Mouse (Mus musculus) embryo, embryonic 11.5 days (tissue): Measurements from ENCODE around the gene Slc44a5.

Source experiments
- DNase-seq: peaks from one replicate; pipeline ENCODE4 v3.0.0-alpha.2; 2012; ENCODE audit warnings: low read depth, low spot score

Gene Slc44a5

DNA sequence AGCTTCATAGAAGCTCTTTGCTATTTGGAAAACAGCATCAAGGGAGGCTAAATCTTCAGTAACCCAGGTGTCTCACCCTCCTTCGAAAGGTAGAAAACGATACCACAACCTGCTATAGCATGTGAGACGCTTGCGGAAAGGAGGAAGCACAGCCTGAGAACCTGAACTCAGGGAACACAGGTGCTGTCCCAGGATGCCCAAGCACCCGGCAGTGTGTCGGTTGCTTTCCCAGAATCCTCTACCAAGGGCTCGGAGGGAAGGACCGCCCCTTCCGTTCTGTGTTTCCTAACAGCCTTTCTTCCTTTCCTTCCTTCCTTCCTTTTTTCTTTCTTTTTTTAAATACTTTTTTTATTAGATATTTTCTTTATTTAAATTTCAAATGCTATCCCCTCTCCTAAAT, 326.8 kb downstream of the Slc44a5 start:
- no peak for DNase-seq

DNA sequence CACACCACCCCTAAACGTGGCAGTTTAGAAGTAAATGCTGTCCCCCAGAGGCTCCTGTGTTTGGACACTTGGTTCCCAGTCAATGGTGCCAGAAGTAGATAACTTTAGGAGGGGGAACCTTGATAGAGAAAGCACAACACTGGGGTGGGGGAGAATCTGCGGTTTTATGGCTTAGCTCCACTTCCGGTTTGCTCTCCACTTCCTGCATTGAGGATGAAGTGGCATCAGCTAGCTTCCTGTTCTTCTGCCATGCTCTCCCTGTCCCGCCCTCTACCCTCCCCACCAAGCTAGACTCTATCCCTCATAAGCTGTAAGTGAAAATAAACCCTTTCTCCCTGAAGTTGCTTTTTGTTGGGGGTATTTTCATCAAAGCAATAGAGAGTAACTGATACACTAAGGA, 327.9 kb downstream of the Slc44a5 start:
- DNase-seq: no peak

DNA sequence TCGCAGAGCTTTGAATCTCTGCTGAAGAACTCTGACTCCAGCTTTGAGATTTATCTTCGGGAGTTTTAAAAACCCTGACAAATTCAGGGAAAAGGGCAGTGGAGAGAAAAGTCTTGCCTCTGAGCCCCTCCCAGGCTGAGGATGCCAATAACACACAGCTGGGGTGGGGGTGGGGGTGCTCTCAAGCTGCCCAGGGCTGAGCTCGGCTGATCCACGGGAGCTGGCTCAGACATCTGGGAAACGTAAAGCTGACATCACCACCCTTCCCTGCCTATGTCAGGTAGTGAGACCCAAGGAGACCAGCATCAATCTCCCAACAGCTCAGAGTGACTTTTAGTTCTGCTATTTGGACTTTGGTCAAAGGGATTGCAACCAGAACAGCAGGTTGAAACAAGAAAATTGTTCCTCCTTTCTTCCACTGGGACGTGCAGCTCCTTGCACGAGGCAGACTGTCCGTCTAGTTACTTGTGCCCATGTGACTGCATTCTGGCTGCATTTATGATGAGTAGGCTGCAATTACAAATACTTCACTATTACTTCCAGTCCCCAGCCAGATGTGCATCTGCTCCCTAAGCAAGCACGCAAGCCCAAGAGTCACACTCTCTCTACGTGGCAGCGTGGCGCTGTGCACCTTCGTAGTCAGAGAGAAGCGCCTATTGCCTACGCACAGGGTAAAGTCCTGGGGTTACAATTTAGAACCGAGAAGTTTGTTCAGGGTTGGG, 332.1 kb downstream of the Slc44a5 start:
- no peak for DNase-seq

DNA sequence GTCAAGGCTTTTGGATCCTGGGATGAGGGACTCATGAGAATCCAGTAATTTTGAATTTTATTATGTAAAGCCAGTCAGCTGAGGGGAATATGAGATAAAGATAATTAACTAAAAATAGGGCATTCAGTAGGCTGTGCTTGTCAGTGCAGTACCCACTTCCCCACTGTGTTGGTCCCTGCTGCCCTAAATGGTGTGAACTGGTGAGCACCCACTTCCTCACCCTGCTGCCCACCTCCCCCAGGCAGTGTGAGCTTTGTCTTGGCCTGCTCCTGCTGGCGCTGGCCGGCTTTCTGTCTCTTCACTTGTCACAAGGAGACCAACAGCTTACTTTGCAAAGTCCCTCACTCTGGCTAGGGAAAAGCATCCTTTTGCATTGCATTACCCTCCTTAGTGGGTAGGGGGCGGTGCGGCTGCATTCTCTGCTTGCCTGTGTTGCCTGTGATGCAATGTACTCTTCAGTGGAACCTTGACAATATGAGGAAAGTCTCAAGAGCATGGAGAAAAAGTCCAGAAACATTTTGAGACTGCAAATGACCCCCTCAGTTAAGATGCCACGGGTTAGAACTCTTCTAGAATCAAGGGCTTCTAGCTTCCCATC, 344.5 kb downstream of the Slc44a5 start:
- DNase-seq: no peak
